Mouse (Mus musculus): Measurements from ENCODE around the gene Rgs8. TPM values are rescaled to one million over a fixed set of nuclear protein-coding genes. Genes with fewer than 3 reads are reported as not detected.

Gene Rgs8
- total RNA-seq, 1 experiment from 2014 or later = not detected

DNA sequence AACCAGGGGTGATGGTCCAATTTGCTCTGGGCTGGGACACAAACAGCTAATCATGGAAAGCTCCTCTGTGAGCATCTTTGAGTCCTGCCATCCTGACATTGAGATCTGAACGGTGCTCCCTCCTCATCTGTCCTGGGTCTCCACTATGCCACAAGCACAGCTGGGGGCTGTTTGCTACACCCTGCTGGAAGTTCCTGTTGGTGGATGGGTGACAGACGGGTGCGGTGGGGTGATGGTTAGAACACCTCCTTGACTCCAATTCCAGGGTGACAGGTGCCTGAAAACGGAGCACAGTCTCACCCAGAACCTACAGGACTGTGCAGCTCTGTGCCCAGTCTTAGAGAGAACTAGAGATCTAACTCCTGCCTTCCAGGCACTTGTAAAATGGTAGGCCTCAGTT lies 82.0 kb downstream of the Rgs8 start:
- ATAC-seq (replicated peaks; ENCODE audit: insufficient number of reproducible peaks, low FRiP score, low TSS enrichment, poor library complexity, severe bottlenecking) = no peak

DNA sequence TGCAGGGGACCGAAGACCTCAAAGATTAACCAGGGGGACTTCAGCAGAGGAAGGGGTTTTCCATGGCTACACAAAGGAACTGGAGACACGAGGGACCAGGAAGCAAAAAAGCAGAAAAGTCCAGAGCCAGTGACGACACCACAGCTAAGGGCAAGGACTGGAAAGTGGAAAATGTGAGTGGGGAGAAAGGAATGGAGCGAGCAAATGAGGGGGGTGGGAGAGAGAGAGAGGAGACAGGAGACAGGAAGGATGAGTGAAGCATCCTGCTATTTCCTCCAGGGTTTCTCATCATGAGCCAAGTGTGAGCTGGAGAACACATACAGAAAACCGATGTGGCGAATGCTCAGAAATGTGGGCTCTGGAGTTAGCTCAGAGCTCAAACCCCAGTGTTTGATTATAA lies 83.3 kb downstream of the Rgs8 start:
- no peak for ATAC-seq (replicated peaks; ENCODE audit: insufficient number of reproducible peaks, low FRiP score, low TSS enrichment, poor library complexity, severe bottlenecking)

DNA sequence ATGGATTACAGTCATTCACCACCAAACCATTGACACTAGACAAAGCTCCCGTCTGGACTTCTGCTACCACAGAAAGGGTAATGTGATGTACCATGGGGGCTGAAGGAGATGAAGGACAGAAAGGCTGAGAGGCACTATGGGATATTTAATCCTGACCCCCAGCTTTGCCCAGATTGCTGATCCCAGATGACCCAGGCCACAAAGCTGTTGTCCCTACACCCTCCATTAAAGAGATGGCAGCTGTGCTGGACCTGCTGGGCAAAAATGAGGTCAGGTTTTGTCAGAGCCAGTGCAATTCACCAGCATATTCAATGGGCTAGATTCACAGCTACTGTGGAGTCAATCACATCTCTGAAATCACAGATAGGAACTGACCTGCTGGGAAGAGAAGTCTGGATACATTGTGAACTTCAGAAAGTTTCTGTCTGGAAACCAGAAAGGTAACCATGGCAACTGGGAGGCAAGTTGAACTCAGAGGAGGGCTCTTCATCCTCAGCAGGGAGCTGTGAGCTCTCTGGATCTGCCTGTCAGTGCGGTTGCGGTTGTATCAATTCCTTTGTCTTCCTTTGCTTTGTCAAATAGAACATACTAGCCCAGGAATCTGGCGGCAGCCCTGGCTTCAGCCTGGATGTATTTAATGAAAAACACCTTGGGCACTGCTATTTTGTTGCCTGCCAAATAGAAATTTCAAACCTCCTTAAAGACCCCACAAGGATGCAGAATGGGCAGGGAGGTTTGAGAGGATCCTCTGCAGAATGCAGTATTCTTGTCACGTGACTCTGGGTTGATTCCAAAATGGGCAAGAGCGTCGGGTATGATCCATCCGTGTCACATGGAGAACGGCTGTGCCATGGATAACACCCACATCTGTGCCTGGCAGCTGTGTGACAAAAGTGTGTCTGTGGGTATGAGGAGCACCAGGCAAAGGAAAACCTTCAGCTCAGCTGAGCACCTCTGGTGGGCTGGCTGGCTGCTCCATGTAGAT lies 84.6 kb downstream of the Rgs8 start:
- ATAC-seq (replicated peaks; ENCODE audit: insufficient number of reproducible peaks, low FRiP score, low TSS enrichment, poor library complexity, severe bottlenecking) = no peak

DNA sequence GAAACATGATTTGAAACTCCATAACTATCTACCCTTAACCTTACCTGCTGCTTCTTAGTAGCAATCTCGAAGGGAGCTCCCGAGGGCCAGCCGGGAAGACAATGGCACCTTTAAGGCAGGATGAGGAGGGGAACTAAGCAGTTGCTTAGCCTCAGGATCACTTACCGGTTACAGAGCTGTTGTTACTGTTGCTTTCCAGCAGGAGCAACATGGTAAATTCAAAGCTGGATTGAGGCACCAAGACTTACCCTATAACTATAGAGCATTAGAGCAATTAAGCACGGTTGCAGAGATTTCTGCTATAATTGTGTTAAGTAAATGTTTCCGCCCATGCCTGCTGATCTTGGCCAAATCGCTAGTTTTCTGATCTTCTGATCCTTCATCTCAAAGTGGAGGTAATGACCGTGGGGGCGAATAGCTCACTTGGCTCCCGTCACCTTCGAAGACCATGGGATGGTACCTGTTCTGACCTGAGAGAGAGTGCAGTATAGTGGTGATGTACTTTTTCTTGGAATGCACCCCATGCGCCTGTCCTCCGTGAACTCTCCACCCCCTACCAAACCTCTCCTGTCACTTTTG lies 86.7 kb downstream of the Rgs8 start:
- ATAC-seq (replicated peaks; ENCODE audit: insufficient number of reproducible peaks, low FRiP score, low TSS enrichment, poor library complexity, severe bottlenecking) = no peak

DNA sequence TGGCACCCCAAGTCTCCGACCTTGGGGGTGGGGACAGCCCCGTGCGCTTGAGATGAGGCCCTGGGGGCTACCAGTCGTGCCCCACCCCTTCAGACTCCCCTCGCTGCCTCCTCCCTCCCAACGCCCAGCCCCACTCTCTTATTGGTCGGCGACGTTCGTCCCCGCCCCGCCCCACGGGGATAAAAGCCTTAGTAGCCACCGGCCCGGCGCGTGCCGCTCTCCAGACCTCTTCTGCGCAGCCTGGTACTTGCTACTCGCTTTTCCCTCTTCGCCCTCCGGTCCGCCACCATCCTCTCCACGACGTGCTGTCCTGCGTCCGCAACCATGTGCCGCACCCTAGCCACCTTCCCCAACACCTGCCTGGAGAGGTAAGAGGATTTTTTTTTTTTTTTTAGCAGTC lies 87.3 kb downstream of the Rgs8 start, which contains the start of gene Rgs16:
Gene Rgs16 (plus strand): TSS at position 205 of the 400 bp plus-strand sequence.
- ATAC-seq (replicated peaks; ENCODE audit: insufficient number of reproducible peaks, low FRiP score, low TSS enrichment, poor library complexity, severe bottlenecking) = no peak

DNA sequence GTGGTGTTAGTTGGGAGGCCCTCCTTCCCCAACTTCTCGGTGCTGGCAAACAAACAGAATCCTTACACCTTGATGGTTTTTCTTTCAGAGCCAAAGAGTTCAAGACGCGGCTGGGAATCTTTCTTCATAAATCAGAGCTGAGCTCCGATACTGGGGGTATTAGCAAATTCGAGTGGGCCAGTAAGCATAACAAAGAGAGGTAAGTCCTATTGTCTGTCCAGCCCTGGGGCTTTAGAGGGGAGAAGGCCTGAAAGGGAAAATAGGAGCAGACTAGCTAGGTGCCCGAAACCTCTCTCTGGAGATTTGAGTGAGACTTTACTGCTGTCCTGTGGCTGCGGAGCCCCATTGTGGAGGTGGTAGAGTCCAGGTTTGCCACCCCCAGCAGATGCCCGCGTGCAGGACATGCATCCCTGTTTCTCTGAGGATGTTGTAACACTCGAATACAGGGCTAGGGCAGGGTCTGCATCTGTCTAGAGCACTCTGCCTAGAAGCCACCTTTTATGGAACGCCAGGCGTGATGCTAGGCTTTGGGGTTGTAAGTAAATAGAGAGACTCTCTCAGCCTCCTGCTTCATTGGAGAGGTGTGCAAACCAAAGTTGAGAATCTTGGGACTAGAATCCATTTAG lies 88.1 kb downstream of the Rgs8 start:
- ATAC-seq (replicated peaks; ENCODE audit: insufficient number of reproducible peaks, low FRiP score, low TSS enrichment, poor library complexity, severe bottlenecking) = no peak

DNA sequence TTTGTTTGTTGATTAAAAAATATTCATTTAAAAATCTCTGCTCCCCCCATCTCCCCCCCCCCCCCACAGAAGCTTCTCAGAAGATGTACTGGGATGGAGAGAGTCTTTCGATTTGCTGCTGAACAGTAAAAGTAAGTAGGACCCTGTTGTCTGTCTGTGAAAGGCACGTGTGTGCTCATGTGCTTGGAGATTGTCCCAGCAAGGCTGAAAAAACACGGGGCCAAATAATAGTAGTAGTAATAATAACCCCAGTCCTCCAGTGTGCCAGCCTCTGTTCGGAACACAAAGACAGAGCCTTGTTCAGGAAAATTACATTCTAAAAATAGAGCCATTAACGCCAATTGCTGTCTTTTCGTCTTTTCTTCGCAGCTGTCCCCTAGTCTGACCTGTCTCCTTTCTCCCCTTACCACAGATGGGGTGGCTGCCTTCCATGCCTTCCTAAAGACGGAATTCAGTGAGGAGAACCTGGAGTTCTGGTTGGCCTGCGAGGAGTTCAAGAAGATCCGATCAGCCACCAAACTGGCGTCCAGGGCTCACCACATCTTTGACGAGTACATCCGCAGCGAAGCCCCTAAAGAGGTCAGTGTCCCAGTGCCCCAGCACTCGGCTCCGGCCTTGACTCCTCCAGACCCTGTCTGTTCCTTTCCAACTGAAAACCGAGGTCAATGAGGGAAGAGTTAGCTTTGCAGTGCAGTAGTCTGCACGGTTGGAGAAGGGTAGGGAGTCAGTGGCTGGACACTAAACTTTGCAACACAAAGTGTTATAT lies 88.9 kb downstream of the Rgs8 start:
- no peak for ATAC-seq (replicated peaks; ENCODE audit: insufficient number of reproducible peaks, low FRiP score, low TSS enrichment, poor library complexity, severe bottlenecking)

DNA sequence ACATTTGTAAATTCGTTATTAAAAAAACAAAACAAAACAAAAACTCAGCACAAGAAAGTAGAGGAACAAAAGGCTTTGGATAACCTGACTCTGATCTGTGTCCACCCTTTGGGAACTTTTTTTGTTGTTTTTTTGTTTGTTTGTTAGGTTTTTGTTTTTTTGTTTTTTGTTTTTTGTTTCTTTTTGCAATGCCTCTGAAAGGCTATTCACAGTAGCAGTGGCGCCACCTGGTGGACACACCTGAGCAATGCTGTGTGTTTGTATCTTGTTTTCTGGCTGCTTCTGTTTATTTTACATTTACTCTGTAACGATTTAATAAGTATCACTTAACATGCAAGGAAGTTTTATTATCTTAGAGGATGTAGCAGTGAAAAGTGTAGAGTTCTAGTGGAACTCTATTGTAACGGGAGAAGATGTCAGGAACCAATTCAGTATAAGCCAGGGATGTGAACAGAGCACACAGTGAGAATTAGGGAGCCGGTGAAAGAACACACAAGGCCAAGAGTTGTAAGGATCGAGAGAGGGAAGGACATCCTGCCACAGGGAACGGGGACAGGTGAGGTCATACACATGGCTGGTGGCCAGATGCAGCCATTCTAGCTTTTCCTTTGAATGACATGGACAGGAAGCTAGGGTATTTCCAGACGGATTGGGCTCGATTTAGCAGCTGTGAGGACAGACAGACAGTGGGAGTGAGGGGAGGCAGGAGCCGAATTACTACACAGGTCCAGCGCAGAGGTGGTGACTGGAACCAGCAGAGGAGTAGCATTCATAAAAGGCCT lies 89.7 kb downstream of the Rgs8 start:
- ATAC-seq (replicated peaks; ENCODE audit: insufficient number of reproducible peaks, low FRiP score, low TSS enrichment, poor library complexity, severe bottlenecking) = 0 out of 2 replicates have a peak, but pooled peaks have one; percentile 32

DNA sequence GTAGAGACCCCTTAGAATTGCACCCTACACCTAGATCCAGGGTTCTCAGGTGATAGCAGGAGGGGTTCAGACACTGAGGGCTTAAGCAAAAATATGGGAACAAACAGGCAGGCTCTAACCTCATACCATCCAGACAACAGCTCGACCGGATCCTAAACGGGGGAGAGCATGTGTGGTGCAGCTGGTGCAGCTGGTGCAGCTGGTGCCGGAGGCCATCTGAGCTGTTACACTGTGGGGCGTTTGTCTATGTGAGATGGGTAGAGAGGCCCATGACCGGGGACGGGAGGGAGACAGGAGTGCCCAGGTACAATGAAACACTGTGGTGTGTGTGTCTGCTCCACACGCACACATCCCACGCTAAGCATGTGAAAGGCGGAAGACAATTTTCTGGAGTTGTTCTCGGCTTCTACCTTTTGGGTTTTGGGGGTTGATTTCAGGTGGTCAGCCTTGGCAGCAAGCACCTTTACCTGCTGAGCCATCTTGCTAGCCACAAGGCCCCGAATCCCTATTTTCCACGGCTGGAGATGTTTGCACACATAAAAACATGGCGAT lies 93.4 kb downstream of the Rgs8 start:
- no peak for ATAC-seq (replicated peaks; ENCODE audit: insufficient number of reproducible peaks, low FRiP score, low TSS enrichment, poor library complexity, severe bottlenecking)

DNA sequence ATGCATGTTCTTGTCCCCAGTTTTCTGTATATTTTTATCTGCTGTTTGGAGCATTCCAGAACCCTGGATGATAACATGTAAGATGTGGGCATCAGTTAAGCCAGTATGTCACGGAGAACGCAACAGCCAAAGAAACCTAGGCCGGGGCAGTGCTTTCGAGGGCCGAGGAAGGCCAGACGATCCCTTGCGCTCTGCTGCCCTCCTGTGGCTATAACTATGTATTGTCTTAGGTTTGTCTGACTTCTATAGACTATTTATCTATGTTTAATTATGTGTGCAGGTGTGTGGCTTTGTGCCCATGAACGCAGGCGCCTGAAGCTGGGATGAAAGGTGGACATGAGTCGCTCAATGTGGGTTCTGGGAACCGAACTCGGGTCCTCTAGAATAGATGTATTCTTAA lies 93.9 kb downstream of the Rgs8 start:
- ATAC-seq (replicated peaks; ENCODE audit: insufficient number of reproducible peaks, low FRiP score, low TSS enrichment, poor library complexity, severe bottlenecking) = peak; percentile 45

DNA sequence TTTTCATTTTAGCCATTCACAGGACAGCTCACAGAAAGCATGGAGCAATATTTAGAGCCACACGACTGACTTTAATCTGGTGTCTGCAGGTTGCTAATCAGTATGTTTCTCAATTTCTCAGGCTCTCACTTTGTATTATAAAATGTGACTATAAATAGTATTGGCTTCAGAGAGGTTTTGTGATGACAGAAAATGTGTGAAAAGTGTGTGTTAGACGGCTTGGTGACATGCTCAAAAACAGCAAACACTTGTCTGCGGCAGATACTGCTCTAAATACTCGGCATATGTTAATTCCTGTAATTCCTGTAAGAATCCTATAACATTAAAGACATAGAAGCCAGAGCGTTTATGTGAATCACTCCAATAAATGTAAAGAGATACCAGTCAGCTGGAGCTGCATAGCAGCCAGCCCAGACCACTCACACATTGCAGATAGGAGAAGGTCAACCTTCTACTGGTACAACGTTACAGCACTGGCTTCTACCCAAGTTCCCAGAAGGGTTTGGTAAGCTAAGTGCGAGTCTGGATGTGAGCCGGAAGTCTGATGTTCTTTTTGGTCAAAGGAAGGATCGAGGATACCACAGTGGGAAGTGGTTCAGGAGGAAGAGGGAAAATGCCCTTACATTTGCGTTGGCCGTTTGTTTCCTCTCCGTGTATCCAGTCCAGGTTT lies 95.2 kb downstream of the Rgs8 start:
- ATAC-seq (replicated peaks; ENCODE audit: insufficient number of reproducible peaks, low FRiP score, low TSS enrichment, poor library complexity, severe bottlenecking) = no peak

DNA sequence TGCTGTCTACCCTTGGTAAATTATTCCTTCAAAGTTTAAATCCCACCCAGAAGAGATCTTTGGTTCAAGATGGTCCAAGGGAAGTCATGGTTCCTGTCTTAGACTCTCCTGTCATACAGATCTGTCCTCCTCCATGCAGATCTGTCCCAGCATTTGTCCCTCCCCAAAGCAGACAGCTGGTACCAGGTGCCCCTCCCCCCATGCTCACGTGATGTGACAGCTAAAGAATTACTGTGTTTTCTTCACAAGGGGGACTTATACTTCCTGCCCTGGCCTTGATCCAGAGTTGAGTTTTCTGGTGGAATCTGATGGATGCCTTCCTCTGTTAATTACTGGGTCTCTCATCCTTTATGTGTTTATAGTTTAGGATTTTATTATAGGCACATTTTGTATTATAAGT lies 95.7 kb downstream of the Rgs8 start:
- no peak for ATAC-seq (replicated peaks; ENCODE audit: insufficient number of reproducible peaks, low FRiP score, low TSS enrichment, poor library complexity, severe bottlenecking)

DNA sequence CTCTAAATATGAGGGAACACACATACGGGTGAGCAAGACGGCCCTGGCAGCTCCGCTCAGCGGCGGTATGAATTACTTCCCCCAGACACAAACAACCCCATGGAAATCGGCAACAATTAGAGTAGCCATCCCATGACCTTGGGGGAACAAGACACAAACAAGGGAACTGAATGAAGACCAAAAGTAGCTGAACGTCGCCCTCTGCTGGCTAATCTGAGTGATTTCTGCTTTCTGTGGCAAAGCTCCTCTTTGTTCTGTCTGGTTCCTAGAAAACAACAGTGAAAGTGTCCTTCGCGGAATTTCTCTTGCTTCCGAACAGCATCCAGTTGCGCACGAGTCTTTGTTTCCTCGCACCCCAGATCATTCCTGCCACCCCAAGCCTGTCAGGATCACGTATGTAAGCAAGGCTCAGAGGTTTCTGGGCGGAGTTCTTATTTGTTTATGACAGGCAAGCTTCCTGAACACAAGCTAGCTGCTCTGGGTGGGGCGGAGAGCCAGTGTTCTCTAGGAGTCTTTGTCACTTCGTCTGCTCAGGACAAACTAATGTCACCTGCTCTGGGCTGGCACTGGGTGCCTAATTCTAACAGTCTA lies 96.5 kb downstream of the Rgs8 start, which contains the start of gene Rnasel:
Gene Rnasel (plus strand): TSS at position 216 of the 591 bp plus-strand sequence.
- peak; percentile 60 for ATAC-seq (replicated peaks; ENCODE audit: insufficient number of reproducible peaks, low FRiP score, low TSS enrichment, poor library complexity, severe bottlenecking)

Measured in monocyte, adult 5-6 weeks (primary cell).